Mouse (Mus musculus) urinary bladder, postnatal 0 days (tissue): ENCODE measurements around the gene Rbm46. TPM values are rescaled to one million over a fixed set of nuclear protein-coding genes. Genes with fewer than 3 reads are reported as not detected.

Experiments used
- polyA plus RNA-seq: library from polyadenylated mRNA; unstranded; fragments of >200 nt; fragmentation: Nextera tagmentation; extraction: Ambion mirVana; gene quantifications from 2 replicates; pipeline ENCODE4 v1.2.1, GENCODE M21; 2015

Rbm46 gene
- polyA plus RNA-seq, result 3.3 and 4.9 TPM in 2 replicates

GRCm38 (mm10) chr3:82876372-82876739, at the start of gene Rbm46:
Rbm46 (minus strand) TSS chr3:82876483.

GRCm38 (mm10) chr3:82903613-82904205, 27.4 kb upstream of the Rbm46 start, which contains the start of gene Lrat:
Lrat (minus strand) TSS chr3:82903973.

Other genes with a start within 250 kb of the Rbm46 start
- 0.06 and 0.13 TPM in 2 replicates for gene Lrat, start 27.5 kb upstream of the Rbm46 start, polyA plus RNA-seq
- gene Fgg, start 131.2 kb upstream of the Rbm46 start, polyA plus RNA-seq, result 0.91 and 5.2 TPM in 2 replicates
- 0.56 and 3.6 TPM in 2 replicates for gene Fga, start 149.6 kb upstream of the Rbm46 start, polyA plus RNA-seq
- 0.67 and 2.7 TPM in 2 replicates for gene Fgb, start 173.4 kb upstream of the Rbm46 start, polyA plus RNA-seq
- 42.5 and 46.2 TPM in 2 replicates for gene Plrg1, start 179.0 kb upstream of the Rbm46 start, polyA plus RNA-seq